Mouse (Mus musculus) subcutaneous adipose tissue, adult 2 months (tissue): ENCODE results near the gene Reg3a. TPM values are rescaled to one million over a fixed set of nuclear protein-coding genes. Genes with fewer than 3 reads are reported as not detected.

Experiments
- polyA plus RNA-seq: library from polyadenylated mRNA; depleted of rRNA; stranded (reverse); fragments of >200 nt; gene quantifications from 2 replicates; pipeline ENCODE4 v1.2.3, GENCODE M21; 2012; ENCODE audit warnings: low replicate concordance; rRNA removed

The Reg3a gene
- polyA plus RNA-seq, result not detected in 2 replicates

DNA sequence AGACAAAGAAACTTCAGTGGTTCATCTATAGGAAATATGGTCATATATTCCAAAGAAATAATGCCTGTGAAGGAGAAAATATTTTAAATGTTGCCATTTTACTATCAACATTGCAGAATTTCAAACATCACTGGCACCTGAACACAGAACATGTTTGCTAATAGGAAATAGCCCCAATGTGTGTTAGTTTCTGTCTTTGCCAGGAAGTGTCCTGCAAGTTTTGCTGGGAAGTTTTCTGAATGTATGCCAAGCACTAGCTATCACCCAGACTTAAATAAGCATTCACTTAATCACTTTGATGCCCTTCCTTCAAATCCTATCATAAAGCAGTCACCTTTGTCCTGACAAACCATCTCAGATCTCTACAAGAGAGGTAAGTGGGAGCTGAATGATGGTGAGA, at the start of gene Reg3a:
Reg3a (plus strand) TSS at position 301 of the 400 bp plus-strand sequence.

DNA sequence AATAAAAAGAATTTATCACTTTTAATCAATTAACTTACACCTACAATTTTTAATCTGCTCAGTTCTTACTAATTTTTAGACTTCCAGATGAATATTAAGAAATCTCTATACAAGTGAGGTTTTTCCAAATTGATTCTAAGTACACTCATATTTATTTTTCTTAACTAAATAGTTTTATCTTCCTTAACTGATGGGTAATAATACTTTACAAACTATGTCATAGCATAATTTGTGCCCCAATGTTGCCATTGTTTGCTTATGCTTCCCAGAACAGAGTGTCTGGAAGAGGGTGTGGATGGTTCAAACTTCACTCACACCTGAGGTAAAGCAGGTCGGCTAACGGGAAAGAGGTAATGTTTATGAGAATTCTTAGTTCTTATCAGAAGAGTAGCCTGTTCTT, 10.2 kb upstream of the Reg3a start, which contains the start of gene Reg3b:
Reg3b (plus strand) TSS at position 301 of the 400 bp plus-strand sequence.

DNA sequence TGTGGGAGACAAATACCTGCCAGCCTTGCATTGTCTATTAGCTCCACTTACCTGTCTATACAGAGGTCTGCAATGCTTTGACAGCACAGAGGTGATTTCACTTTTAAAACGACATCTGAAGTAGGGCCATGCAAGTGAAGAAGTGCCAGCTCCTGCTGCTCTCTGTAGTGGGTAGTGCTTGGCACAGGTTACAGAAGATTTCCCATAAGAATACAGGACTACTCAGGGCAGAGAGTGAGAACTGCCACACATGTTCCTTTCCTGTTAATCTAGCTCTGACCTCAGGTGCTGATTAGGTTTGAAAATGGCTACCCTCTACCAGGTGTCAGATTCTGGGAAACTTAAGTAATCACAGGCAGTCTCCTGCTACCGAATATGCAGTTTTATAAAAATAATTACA, 1.7 kb upstream of the Reg3a start, which contains the start of gene Reg3d:
Reg3d (minus strand) TSS at position 101 of the 400 bp plus-strand sequence.

DNA sequence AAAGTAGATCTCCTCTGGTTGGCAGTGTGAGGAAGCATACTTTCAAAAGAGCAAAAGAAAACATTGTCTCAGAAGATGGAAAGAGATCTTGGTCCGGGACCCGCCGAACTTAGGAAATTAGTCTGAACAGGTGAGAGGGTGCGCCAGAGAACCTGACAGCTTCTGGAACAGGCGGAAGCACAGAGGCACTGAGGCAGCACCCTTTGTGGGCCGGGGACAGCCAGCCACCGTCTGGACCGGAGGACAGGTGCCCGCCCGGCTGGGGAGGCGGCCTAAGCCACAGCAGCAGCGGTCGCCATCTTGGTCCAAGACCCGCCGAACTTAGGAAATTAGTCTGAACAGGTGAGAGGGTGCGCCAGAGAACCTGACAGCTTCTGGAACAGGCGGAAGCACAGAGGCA, 14.8 kb downstream of the Reg3a start, which contains the start of gene Reg2:
Reg2 (plus strand) TSS at position 301 of the 400 bp plus-strand sequence.

DNA sequence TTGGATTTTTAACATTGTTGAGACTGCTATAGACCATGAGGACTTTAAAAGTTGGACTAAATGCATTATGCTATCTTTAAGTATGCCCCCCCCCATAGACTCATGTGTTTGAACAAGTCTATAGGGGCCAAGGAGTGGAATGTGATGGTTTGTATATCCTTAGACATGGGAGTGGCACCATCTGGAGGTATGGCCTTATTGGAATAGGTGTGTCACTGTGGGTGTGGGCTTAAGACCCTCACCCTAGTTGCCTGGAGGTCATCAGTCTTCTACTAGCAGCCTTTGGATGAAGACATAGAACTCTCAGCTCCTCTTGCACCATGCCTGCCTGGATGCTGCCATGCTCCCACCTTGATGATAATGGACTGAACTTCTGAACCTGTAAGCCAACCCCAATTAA, 41.9 kb downstream of the Reg3a start, which contains the start of gene Reg1:
Reg1 (plus strand) TSS at position 301 of the 400 bp plus-strand sequence.

Other genes with a start within 250 kb of the Reg3a start
- 0.36 and 0.98 TPM in 2 replicates for gene Reg3b, start 10.1 kb upstream of the Reg3a start, polyA plus RNA-seq
- not detected in 2 replicates for gene Reg3d, start 1.8 kb upstream of the Reg3a start, polyA plus RNA-seq
- not detected in 2 replicates for gene Reg2, start 14.9 kb downstream of the Reg3a start, polyA plus RNA-seq
- not detected in 2 replicates for gene Reg1, start 42.0 kb downstream of the Reg3a start, polyA plus RNA-seq
- gene Reg3g, start 88.2 kb downstream of the Reg3a start, polyA plus RNA-seq, result 0.81 TPM in 1 of 2 replicates, not detected in the other